Mouse (Mus musculus): ENCODE measurements at regions not wholly inside any gene's neighbourhood (a gene's known extent, or its start where the extent isn't known, plus 50 kb on each side); places are given as distances from the start of the nearest gene placed in this dataset.

DNA sequence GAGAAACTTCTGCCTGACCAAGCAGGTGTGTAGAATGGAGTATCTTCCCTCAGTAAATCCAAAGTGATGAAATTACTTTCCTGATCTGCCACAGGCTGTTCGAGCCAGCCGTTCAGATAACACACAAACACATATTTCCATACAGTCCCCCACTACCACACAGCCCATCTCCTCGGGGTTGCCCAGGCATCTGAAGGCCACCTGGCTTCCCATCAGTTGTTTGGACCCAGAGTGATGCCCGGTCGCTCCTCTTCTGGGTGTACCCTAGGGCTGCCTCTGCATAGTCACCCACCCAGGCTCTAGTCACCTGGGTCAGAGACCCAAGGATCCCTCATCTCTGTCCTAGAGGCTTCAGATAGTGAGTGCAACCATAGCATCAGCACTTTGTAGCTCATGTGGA is 107.9 kb downstream of the CK137956 start:
- Histone ChIP-seq H3K9me3 (ENCODE audit: low read length) (peaks cover 9% of the 10 kb centered on the region; the same call in 1 of the 2 replicates), H3K27me3 (ENCODE audit: insufficient read depth, low read length) (no peaks in the 10 kb centered on the region), H3K36me3 (ENCODE audit: insufficient read depth, low read length) (no peaks in the 10 kb centered on the region), H3K4me3 (replicated peaks; ENCODE audit: low read length) (no peak overlapping the region), H3K4me1 (replicated peaks; ENCODE audit: low read depth, low read length) (no peaks in the 10 kb centered on the region)
- TF ChIP-seq CTCF (conservative IDR thresholded peaks at IDR 0.05; ENCODE audit: low read length) = no peak
- TF ChIP-seq NANOG (IDR thresholded peaks at IDR 0.05; ENCODE audit: borderline replicate concordance, low read length) = no peak
- no peak for TF ChIP-seq POU5F1 (IDR thresholded peaks at IDR 0.05; ENCODE audit: borderline replicate concordance, low read length)

DNA sequence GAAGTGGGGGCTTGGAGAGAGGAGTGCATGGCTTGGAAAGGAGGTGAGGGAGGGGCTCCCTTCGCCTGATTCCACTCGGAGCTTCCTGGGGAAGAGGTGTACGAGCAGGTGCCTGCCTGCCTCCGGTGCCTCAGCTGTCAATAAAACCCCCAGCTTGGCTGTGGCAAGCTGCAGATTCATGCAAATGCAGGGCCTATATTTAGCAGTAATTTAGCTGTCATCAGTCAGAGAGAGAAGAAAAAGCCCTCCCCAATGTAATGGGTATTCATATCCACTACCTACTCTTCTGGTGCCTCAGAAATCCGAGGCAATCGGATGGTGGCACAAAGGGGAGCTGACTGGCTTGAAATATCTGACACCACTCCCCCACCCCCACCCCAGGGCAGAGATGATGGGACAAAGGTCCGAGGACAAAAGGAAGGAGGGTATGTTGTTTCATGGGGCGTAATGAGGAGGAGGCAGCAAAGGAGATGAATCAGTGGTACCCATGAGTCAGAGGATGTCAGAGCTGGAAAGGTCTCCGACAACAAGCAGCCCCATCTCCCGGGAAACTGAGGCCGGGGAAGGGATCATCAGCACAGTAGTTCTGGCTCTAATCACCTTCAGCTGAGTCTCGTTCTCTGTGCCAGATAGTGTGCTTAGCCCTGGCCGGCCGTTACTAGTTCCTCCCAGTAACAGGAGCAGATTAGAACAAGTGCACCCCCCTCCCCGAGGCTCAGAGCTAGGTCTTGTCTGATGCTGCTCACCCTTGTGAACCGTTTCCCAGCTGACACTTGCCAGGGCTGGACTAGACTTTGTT is 109.2 kb downstream of the CK137956 start:
- no peaks in the 10 kb centered on the region for H3K27me3 ChIP-seq (ENCODE audit: insufficient read depth, low read length)
- TF ChIP-seq POU5F1 (IDR thresholded peaks at IDR 0.05; ENCODE audit: borderline replicate concordance, low read length) = no peak
- no peak for TF ChIP-seq NANOG (IDR thresholded peaks at IDR 0.05; ENCODE audit: borderline replicate concordance, low read length)
- no peak for TF ChIP-seq CTCF (conservative IDR thresholded peaks at IDR 0.05; ENCODE audit: low read length)
- H3K4me3 ChIP-seq (replicated peaks; ENCODE audit: low read length) = no peak overlapping the region
- no peaks in the 10 kb centered on the region for H3K36me3 ChIP-seq (ENCODE audit: insufficient read depth, low read length)
- H3K9me3 ChIP-seq (ENCODE audit: low read length) = 0 out of 2 replicates have a peak, but pooled peaks cover under 1% of the 10 kb centered on the region
- no peaks in the 10 kb centered on the region for H3K4me1 ChIP-seq (replicated peaks; ENCODE audit: low read depth, low read length)

GRCm38 (mm10) chr4:127860271-127860670 is 110.5 kb downstream of the CK137956 start:
- TF ChIP-seq NANOG (IDR thresholded peaks at IDR 0.05; ENCODE audit: borderline replicate concordance, low read length) (no peak), CTCF (conservative IDR thresholded peaks at IDR 0.05; ENCODE audit: low read length) (no peak), POU5F1 (IDR thresholded peaks at IDR 0.05; ENCODE audit: borderline replicate concordance, low read length) (no peak)
- no peaks in the 10 kb centered on the region for H3K36me3 ChIP-seq (ENCODE audit: insufficient read depth, low read length)
- H3K4me3 ChIP-seq (replicated peaks; ENCODE audit: low read length) = no peak overlapping the region
- H3K27me3 ChIP-seq (ENCODE audit: insufficient read depth, low read length) = no peaks in the 10 kb centered on the region
- H3K4me1 ChIP-seq (replicated peaks; ENCODE audit: low read depth, low read length) = no peaks in the 10 kb centered on the region
- H3K9me3 ChIP-seq (ENCODE audit: low read length) = no peaks in the 10 kb centered on the region

- TF ChIP-seq POU5F1 (IDR thresholded peaks at IDR 0.05; ENCODE audit: borderline replicate concordance, low read length) = no peak
- TF ChIP-seq NANOG (IDR thresholded peaks at IDR 0.05; ENCODE audit: borderline replicate concordance, low read length) = no peak
- H3K9me3 ChIP-seq (ENCODE audit: low read length) = no peaks in the 10 kb centered on the region
- H3K4me1 ChIP-seq (replicated peaks; ENCODE audit: low read depth, low read length) = no peaks in the 10 kb centered on the region
- H3K27me3 ChIP-seq (ENCODE audit: insufficient read depth, low read length) = no peaks in the 10 kb centered on the region
- H3K36me3 ChIP-seq (ENCODE audit: insufficient read depth, low read length) = no peaks in the 10 kb centered on the region
- H3K4me3 ChIP-seq (replicated peaks; ENCODE audit: low read length) = no peak overlapping the region
Measured at GRCm38 (mm10) chr4:127859505-127859904, 111.2 kb downstream of the CK137956 start.

- TF ChIP-seq CTCF (conservative IDR thresholded peaks at IDR 0.05; ENCODE audit: low read length) (no peak), POU5F1 (IDR thresholded peaks at IDR 0.05; ENCODE audit: borderline replicate concordance, low read length) (no peak), NANOG (IDR thresholded peaks at IDR 0.05; ENCODE audit: borderline replicate concordance, low read length) (no peak)
- Histone ChIP-seq H3K4me1 (replicated peaks; ENCODE audit: low read depth, low read length) (no peaks in the 10 kb centered on the region), H3K27me3 (ENCODE audit: insufficient read depth, low read length) (no peaks in the 10 kb centered on the region), H3K9me3 (ENCODE audit: low read length) (no peaks in the 10 kb centered on the region), H3K4me3 (replicated peaks; ENCODE audit: low read length) (no peak overlapping the region), H3K36me3 (ENCODE audit: insufficient read depth, low read length) (no peaks in the 10 kb centered on the region)
Measured at GRCm38 (mm10) chr4:127858566-127858965, 112.2 kb downstream of the CK137956 start.

- Histone ChIP-seq H3K27me3 (ENCODE audit: insufficient read depth, low read length) (no peaks in the 10 kb centered on the region), H3K9me3 (ENCODE audit: low read length) (0 out of 2 replicates have a peak, but pooled peaks cover 4% of the 10 kb centered on the region), H3K4me3 (replicated peaks; ENCODE audit: low read length) (no peak overlapping the region), H3K36me3 (ENCODE audit: insufficient read depth, low read length) (no peaks in the 10 kb centered on the region), H3K4me1 (replicated peaks; ENCODE audit: low read depth, low read length) (no peaks in the 10 kb centered on the region)
- no peak for TF ChIP-seq NANOG (IDR thresholded peaks at IDR 0.05; ENCODE audit: borderline replicate concordance, low read length)
- no peak for TF ChIP-seq CTCF (conservative IDR thresholded peaks at IDR 0.05; ENCODE audit: low read length)
- no peak for TF ChIP-seq POU5F1 (IDR thresholded peaks at IDR 0.05; ENCODE audit: borderline replicate concordance, low read length)
Measured at GRCm38 (mm10) chr4:127855836-127856235, 114.9 kb downstream of the CK137956 start.

- TF ChIP-seq CTCF (conservative IDR thresholded peaks at IDR 0.05; ENCODE audit: low read length) = no peak
- TF ChIP-seq NANOG (IDR thresholded peaks at IDR 0.05; ENCODE audit: borderline replicate concordance, low read length) = no peak
- no peak for TF ChIP-seq POU5F1 (IDR thresholded peaks at IDR 0.05; ENCODE audit: borderline replicate concordance, low read length)
- 0 out of 2 replicates have a peak, but pooled peaks cover 4% of the 10 kb centered on the region for H3K9me3 ChIP-seq (ENCODE audit: low read length)
- H3K4me1 ChIP-seq (replicated peaks; ENCODE audit: low read depth, low read length) = no peaks in the 10 kb centered on the region
- H3K36me3 ChIP-seq (ENCODE audit: insufficient read depth, low read length) = no peaks in the 10 kb centered on the region
- H3K4me3 ChIP-seq (replicated peaks; ENCODE audit: low read length) = no peak overlapping the region
- no peaks in the 10 kb centered on the region for H3K27me3 ChIP-seq (ENCODE audit: insufficient read depth, low read length)
Measured at GRCm38 (mm10) chr4:127854776-127855409, 115.9 kb downstream of the CK137956 start.

- TF ChIP-seq NANOG (IDR thresholded peaks at IDR 0.05; ENCODE audit: borderline replicate concordance, low read length) = no peak
- no peak for TF ChIP-seq POU5F1 (IDR thresholded peaks at IDR 0.05; ENCODE audit: borderline replicate concordance, low read length)
- no peak for TF ChIP-seq CTCF (conservative IDR thresholded peaks at IDR 0.05; ENCODE audit: low read length)
- H3K36me3 ChIP-seq (ENCODE audit: insufficient read depth, low read length) = no peaks in the 10 kb centered on the region
- no peak overlapping the region for H3K4me3 ChIP-seq (replicated peaks; ENCODE audit: low read length)
- peaks cover 14% of the 10 kb centered on the region for H3K4me1 ChIP-seq (replicated peaks; ENCODE audit: low read depth, low read length)
- 0 out of 2 replicates have a peak, but pooled peaks cover 4% of the 10 kb centered on the region for H3K9me3 ChIP-seq (ENCODE audit: low read length)
- H3K27me3 ChIP-seq (ENCODE audit: insufficient read depth, low read length) = no peaks in the 10 kb centered on the region; the same call in 1 of the 2 replicates
Measured at GRCm38 (mm10) chr4:127849306-127849705, 121.4 kb downstream of the CK137956 start.
